Mouse (Mus musculus): ENCODE data around the gene Ralgapa2.

GRCm38 (mm10) chr2:146278381-146278780, 233.8 kb downstream of the Ralgapa2 start:
- TF ChIP-seq TBP (IDR thresholded peaks at IDR 0.05; ENCODE audit: low read depth, low read length) (no peak), CTCF (IDR thresholded peaks at IDR 0.05 in 2 of 3, conservative IDR thresholded peaks at IDR 0.05 in 1 of 3; ENCODE audit: control insufficient read depth in 1 of 3, insufficient read depth in 1 of 3, low read depth in 2 of 3, low read length in 3 of 3, poor library complexity in 1 of 3, severe bottlenecking in 1 of 3) (no peak), USF1 (IDR thresholded peaks at IDR 0.05; ENCODE audit: low read depth, low read length) (no peak), NELFE (IDR thresholded peaks at IDR 0.05; ENCODE audit: low read depth, low read length) (no peak)
